Mouse (Mus musculus): ENCODE measurements at regions not wholly inside any gene's neighbourhood (a gene's known extent, or its start where the extent isn't known, plus 50 kb on each side); places are given as distances from the start of the nearest gene placed in this dataset.
A peak's percentile ranks its signal among the peaks of the same experiment; 100 is the strongest.
"Not testable (repeated sequence)": the region's sequence is repeated elsewhere in the genome, so short reads cannot be mapped to it uniquely, and the experiment has no call there.

- not testable (repeated sequence) for H3K9me3 ChIP-seq (replicated peaks); H3K27me3 ChIP-seq; ATAC-seq (replicated peaks; ENCODE audit: low FRiP score); H3K9ac ChIP-seq; H3K36me3 ChIP-seq; H3K27ac ChIP-seq; H3K4me1 ChIP-seq; H3K4me3 ChIP-seq (replicated peaks); H3K4me2 ChIP-seq
- WGBS = 0% methylated on average over 1 of the region's 1 CpGs
Observed at GRCm38 (mm10) chr8:71081291-71081690, 175.6 kb downstream of the Map1s start.

- not testable (repeated sequence) for H3K36me3 ChIP-seq; H3K9ac ChIP-seq; H3K27me3 ChIP-seq; H3K4me1 ChIP-seq; H3K27ac ChIP-seq; H3K9me3 ChIP-seq (replicated peaks); H3K4me3 ChIP-seq (replicated peaks); H3K4me2 ChIP-seq; ATAC-seq (replicated peaks; ENCODE audit: low FRiP score)
- 40% methylated on average over 2 of the region's 2 CpGs for WGBS
Observed at GRCm38 (mm10) chr8:71127131-71127530, 145.4 kb upstream of the Myo9b start.

DNA sequence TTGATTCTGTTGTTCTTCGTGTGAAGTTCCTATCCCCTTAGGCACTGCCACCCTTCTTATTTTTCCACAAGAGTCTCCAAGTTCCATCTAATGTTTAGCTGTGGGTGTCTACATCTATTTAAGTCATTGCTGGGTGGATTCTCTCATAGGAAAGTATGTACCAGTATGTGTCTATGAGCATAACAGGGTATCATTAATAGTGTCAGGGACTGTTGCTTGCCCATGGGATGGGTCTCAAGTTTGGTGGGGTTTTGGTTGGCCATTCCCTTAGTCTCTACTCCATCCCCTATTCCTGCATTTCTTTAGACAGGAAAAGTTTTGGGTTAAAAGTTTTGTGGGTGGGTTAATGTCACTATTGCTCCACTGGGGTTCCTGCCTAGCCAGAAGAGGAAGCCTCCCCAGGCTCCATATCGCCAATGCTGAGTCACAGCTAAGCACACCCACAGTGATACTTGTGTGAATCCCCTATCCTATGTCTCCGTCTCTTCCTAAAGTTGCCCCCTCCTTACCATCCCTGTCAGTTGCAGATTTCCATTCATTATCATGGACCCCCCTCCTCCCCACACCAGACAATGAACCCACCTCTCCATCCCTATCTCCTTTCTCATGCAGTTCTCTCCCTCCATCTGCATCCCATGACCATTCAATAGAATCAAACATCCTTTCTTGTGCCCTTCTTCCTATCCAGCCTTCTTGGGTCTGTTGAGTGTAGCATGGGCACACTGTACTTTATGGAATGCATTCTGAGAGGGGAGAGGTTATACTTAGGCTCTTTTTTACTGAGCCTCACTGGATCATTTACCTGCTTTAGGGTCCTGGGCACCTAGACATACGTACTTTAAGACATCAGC lies 141.9 kb upstream of the Myo9b start:
- H3K9ac ChIP-seq = no peak overlapping the region
- H3K9me3 ChIP-seq (replicated peaks) = no peaks in the 10 kb centered on the region
- H3K4me1 ChIP-seq = no peaks in the 10 kb centered on the region
- H3K4me2 ChIP-seq = no peak overlapping the region
- no peak overlapping the region for H3K4me3 ChIP-seq (replicated peaks)
- H3K27me3 ChIP-seq = no peaks in the 10 kb centered on the region
- H3K36me3 ChIP-seq = no peaks in the 10 kb centered on the region
- H3K27ac ChIP-seq = no peak overlapping the region
- 62% methylated on average over 4 of the region's 4 CpGs for WGBS
- peak; percentile 52; the same call in 1 of the 2 replicates for ATAC-seq (replicated peaks; ENCODE audit: low FRiP score)

GRCm38 (mm10) chr8:71131327-71132089 lies 141.0 kb upstream of the Myo9b start:
- H3K9ac ChIP-seq = no peak overlapping the region
- 88% methylated on average over 4 of the region's 4 CpGs for WGBS
- no peaks in the 10 kb centered on the region for H3K27me3 ChIP-seq
- no peak overlapping the region for H3K27ac ChIP-seq
- no peak overlapping the region for H3K4me2 ChIP-seq
- H3K9me3 ChIP-seq (replicated peaks) = no peaks in the 10 kb centered on the region
- ATAC-seq (replicated peaks; ENCODE audit: low FRiP score) = peak; percentile 43; the same call in 1 of the 2 replicates
- no peaks in the 10 kb centered on the region for H3K4me1 ChIP-seq
- H3K4me3 ChIP-seq (replicated peaks) = no peak overlapping the region
- H3K36me3 ChIP-seq = no peaks in the 10 kb centered on the region

GRCm38 (mm10) chr8:71132898-71133297 lies 139.6 kb upstream of the Myo9b start:
- H3K9ac ChIP-seq; H3K9me3 ChIP-seq (replicated peaks); H3K4me1 ChIP-seq; H3K27ac ChIP-seq; H3K36me3 ChIP-seq; H3K27me3 ChIP-seq; H3K4me3 ChIP-seq (replicated peaks); H3K4me2 ChIP-seq: not testable (repeated sequence)
- ATAC-seq (replicated peaks; ENCODE audit: low FRiP score) = 0 out of 2 replicates have a peak, but pooled peaks have one; percentile 18
- 47% methylated on average over 1 of the region's 1 CpGs for WGBS

GRCm38 (mm10) chr8:71137131-71137530 lies 135.4 kb upstream of the Myo9b start:
- not testable (repeated sequence) for H3K27ac ChIP-seq; H3K9me3 ChIP-seq (replicated peaks); H3K9ac ChIP-seq; ATAC-seq (replicated peaks; ENCODE audit: low FRiP score); H3K36me3 ChIP-seq; H3K4me3 ChIP-seq (replicated peaks); H3K27me3 ChIP-seq; H3K4me2 ChIP-seq; H3K4me1 ChIP-seq
- 90% methylated on average over 3 of the region's 3 CpGs for WGBS

DNA sequence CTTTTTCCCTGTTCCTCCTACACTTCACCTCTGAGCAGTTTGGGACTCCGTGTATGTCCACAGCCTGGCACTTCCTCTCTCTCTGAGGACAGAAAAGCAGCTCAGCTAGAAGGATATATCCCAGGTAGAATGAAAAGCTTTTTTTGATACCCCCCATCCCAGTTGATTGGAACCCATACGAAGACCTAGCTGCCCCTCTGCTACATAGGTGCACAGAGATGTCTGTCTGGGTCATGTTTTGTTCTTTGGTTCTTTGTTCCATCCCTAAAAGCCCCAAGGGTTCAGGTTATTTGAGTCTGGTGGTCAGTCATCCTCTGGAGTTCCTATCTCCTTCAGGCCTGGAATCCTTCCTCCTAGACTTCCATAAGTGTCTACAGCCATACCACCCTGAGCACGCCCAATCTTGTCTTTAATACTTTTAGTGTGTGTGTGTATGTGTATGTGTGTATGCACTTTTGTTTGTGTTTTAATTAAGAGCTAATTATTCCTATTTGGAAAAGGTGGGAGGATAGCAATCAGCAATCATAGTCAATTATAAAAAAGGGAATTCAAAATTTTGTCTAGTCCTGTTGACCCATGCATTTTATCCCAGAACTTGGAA lies 130.0 kb upstream of the Myo9b start:
- ATAC-seq (replicated peaks; ENCODE audit: low FRiP score); H3K9ac ChIP-seq; H3K27ac ChIP-seq; H3K9me3 ChIP-seq (replicated peaks); H3K4me3 ChIP-seq (replicated peaks); H3K27me3 ChIP-seq; H3K36me3 ChIP-seq; H3K4me1 ChIP-seq; H3K4me2 ChIP-seq: not testable (repeated sequence)
- WGBS = 64% methylated on average over 3 of the region's 3 CpGs

GRCm38 (mm10) chr8:71171478-71172210 lies 100.9 kb upstream of the Myo9b start:
- not testable (repeated sequence) for ATAC-seq (replicated peaks; ENCODE audit: low FRiP score); H3K27ac ChIP-seq; H3K9me3 ChIP-seq (replicated peaks); H3K9ac ChIP-seq; H3K27me3 ChIP-seq; H3K36me3 ChIP-seq; H3K4me3 ChIP-seq (replicated peaks); H3K4me2 ChIP-seq; H3K4me1 ChIP-seq
- WGBS = 64% methylated on average over 3 of the region's 3 CpGs

GRCm38 (mm10) chr8:71192939-71193338 lies 79.6 kb upstream of the Myo9b start:
- not testable (repeated sequence) for H3K27ac ChIP-seq; H3K4me1 ChIP-seq; ATAC-seq (replicated peaks; ENCODE audit: low FRiP score); H3K4me3 ChIP-seq (replicated peaks); H3K9ac ChIP-seq; H3K27me3 ChIP-seq; H3K4me2 ChIP-seq; H3K9me3 ChIP-seq (replicated peaks); H3K36me3 ChIP-seq
- WGBS = 56% methylated on average over 1 of the region's 1 CpGs

GRCm38 (mm10) chr8:71195006-71195722 lies 77.3 kb upstream of the Myo9b start:
- not testable (repeated sequence) for H3K9ac ChIP-seq; H3K4me2 ChIP-seq; H3K27ac ChIP-seq; H3K27me3 ChIP-seq; H3K36me3 ChIP-seq; H3K9me3 ChIP-seq (replicated peaks); H3K4me3 ChIP-seq (replicated peaks); H3K4me1 ChIP-seq
- 0 out of 2 replicates have a peak, but pooled peaks have one; percentile 29 for ATAC-seq (replicated peaks; ENCODE audit: low FRiP score)
- 70% methylated on average over 9 of the region's 9 CpGs for WGBS
